Mouse (Mus musculus): ENCODE results near the gene Ank2. TPM values are rescaled to one million over a fixed set of nuclear protein-coding genes. Genes with fewer than 3 reads are reported as not detected.

The Ank2 gene
- total RNA-seq, 2 experiments from 2014 or later, result 299 to 338 TPM

- intact Hi-C loops (cut with DNase I), result no loop called here
- no peak for DNase-seq (ENCODE audit: low spot score)
Observed at GRCm38 (mm10) chr3:127097106-127097505, 402.0 kb downstream of the Ank2 start.

- DNase-seq (ENCODE audit: low spot score), result no peak
- intact Hi-C loops (cut with DNase I), result no loop called here
Observed at GRCm38 (mm10) chr3:127093631-127094030, 405.5 kb downstream of the Ank2 start.

GRCm38 (mm10) chr3:127087574-127087973, 411.6 kb downstream of the Ank2 start:
- DNase-seq (ENCODE audit: low spot score), result no peak

GRCm38 (mm10) chr3:127086834-127087506, 412.2 kb downstream of the Ank2 start:
- intact Hi-C loops (cut with DNase I), result no loop called here
- DNase-seq (ENCODE audit: low spot score), result no peak

More at GRCm38 (mm10) chr3:127087574-127087973, 411.6 kb downstream of the Ank2 start:
- intact Hi-C loops (cut with DNase I), result no loop called here

GRCm38 (mm10) chr3:127077369-127077768, 421.8 kb downstream of the Ank2 start:
- no peak for DNase-seq (ENCODE audit: low spot score)
- intact Hi-C loops (cut with DNase I), result no loop called here

GRCm38 (mm10) chr3:127075531-127076280, 423.4 kb downstream of the Ank2 start:
- intact Hi-C loops (cut with DNase I), result no loop called here
- no peak for DNase-seq (ENCODE audit: low spot score)

GRCm38 (mm10) chr3:127071471-127071870, 427.7 kb downstream of the Ank2 start:
- intact Hi-C loops (cut with DNase I), result no loop called here

GRCm38 (mm10) chr3:127063654-127064386, 435.3 kb downstream of the Ank2 start:
- intact Hi-C loops (cut with DNase I), result no loop called here
- no peak for DNase-seq (ENCODE audit: low spot score)

More at GRCm38 (mm10) chr3:127071471-127071870, 427.7 kb downstream of the Ank2 start:
- DNase-seq (ENCODE audit: low spot score), result no peak

GRCm38 (mm10) chr3:127059671-127060070, 439.5 kb downstream of the Ank2 start:
- DNase-seq (ENCODE audit: low spot score), result no peak
- intact Hi-C loops (cut with DNase I), result no loop called here

- intact Hi-C loops (cut with DNase I), result no loop called here
- no peak for DNase-seq (ENCODE audit: low spot score)
Observed at GRCm38 (mm10) chr3:127041288-127041687, 457.9 kb downstream of the Ank2 start.

- no peak for DNase-seq (ENCODE audit: low spot score)
- intact Hi-C loops (cut with DNase I), result no loop called here
Observed at GRCm38 (mm10) chr3:127038570-127038969, 460.6 kb downstream of the Ank2 start.

- intact Hi-C loops (cut with DNase I), result no loop called here
- no peak for DNase-seq (ENCODE audit: low spot score)
Observed at GRCm38 (mm10) chr3:127036118-127036517, 463.0 kb downstream of the Ank2 start.

GRCm38 (mm10) chr3:127035540-127035939, 463.6 kb downstream of the Ank2 start:
- intact Hi-C loops (cut with DNase I), result no loop called here
- DNase-seq (ENCODE audit: low spot score), result no peak

- intact Hi-C loops (cut with DNase I), result no loop called here
- no peak for DNase-seq (ENCODE audit: low spot score)
Observed at GRCm38 (mm10) chr3:127034983-127035382, 464.2 kb downstream of the Ank2 start.

- intact Hi-C loops (cut with DNase I), result no loop called here
Observed at GRCm38 (mm10) chr3:127023992-127024391, 475.2 kb downstream of the Ank2 start.

GRCm38 (mm10) chr3:127020167-127020566, 479.0 kb downstream of the Ank2 start:
- DNase-seq (ENCODE audit: low spot score), result no peak
- intact Hi-C loops (cut with DNase I), result no loop called here

More at GRCm38 (mm10) chr3:127023992-127024391, 475.2 kb downstream of the Ank2 start:
- no peak for DNase-seq (ENCODE audit: low spot score)

- no peak for DNase-seq (ENCODE audit: low spot score)
- intact Hi-C loops (cut with DNase I), result no loop called here
Observed at GRCm38 (mm10) chr3:127019728-127020127, 479.4 kb downstream of the Ank2 start.

- intact Hi-C loops (cut with DNase I), result no loop called here
- DNase-seq (ENCODE audit: low spot score), result peak; percentile 39
Observed at GRCm38 (mm10) chr3:127019109-127019508, 480.0 kb downstream of the Ank2 start.

GRCm38 (mm10) chr3:127017523-127017922, 481.6 kb downstream of the Ank2 start:
- intact Hi-C loops (cut with DNase I), result no loop called here

GRCm38 (mm10) chr3:127015596-127015995, 483.6 kb downstream of the Ank2 start:
- DNase-seq (ENCODE audit: low spot score), result no peak
- intact Hi-C loops (cut with DNase I), result no loop called here

More at GRCm38 (mm10) chr3:127017523-127017922, 481.6 kb downstream of the Ank2 start:
- DNase-seq (ENCODE audit: low spot score), result no peak

GRCm38 (mm10) chr3:127015175-127015574, 484.0 kb downstream of the Ank2 start:
- no peak for DNase-seq (ENCODE audit: low spot score)
- intact Hi-C loops (cut with DNase I), result no loop called here

Measured in heart, postnatal 25 days (tissue).